Mouse (Mus musculus): Measurements from ENCODE around the gene Syce2. TPM values are rescaled to one million over a fixed set of nuclear protein-coding genes. Genes with fewer than 3 reads are reported as not detected.
A peak's percentile ranks its signal among the peaks of the same experiment; 100 is the strongest.
"Not testable (repeated sequence)": the region's sequence is repeated elsewhere in the genome, so short reads cannot be mapped to it uniquely, and the experiment has no call there.

Gene Syce2
- total RNA-seq, 2 experiments from 2014 or later, result 6.7 to 8.4 TPM

- no peak for DNase-seq (ENCODE audit: low spot score in 2 of 2)
Observed at GRCm38 (mm10) chr8:84895963-84896362, 24.1 kb downstream of the Syce2 start.

DNA sequence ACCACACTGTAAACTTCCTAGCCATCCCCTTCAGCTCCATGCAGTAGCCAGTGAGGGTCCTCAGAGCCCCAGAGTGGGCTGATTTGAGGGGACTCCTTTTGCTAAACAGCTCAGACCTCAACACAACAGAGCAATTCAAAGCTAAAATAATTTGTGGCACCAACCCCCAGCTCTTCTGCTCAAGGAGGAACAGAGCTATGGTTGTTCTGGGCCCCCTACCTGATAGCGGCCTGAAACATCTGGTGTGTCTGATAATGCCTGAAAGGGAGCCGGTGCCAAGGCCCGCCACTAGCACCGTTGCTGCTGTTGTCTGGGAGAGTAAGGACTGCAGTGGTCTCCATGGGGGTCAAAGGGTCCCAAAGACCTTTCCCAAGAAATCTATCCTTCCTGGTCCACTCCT, 29.2 kb downstream of the Syce2 start:
- no peak for DNase-seq (ENCODE audit: low spot score in 2 of 2)

DNA sequence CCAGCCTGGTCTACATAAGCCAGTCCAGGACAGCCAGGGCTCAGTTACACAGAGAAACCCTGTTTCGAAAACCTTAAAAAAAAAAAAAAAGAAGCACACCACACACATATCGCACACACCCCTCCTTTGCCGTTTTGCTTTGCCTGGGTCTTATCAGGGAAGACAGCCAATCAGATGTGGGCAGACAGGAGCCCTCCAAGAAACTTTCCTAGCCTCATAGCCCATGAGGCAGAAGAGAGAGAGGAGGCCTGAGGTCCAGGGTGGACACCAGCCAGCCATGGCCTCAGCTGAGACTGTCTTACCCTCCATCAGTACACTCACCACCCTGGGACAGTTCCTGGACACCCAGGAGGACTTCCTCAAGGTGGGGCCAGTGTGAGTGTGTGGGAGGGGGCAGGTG, 29.8 kb downstream of the Syce2 start, which contains the start of gene Klf1:
Gene Klf1 (plus strand): TSS at position 177 of the 400 bp plus-strand sequence.
- no peak for DNase-seq (ENCODE audit: low spot score in 2 of 2)

GRCm38 (mm10) chr8:84902367-84902919, 30.5 kb downstream of the Syce2 start:
- DNase-seq (ENCODE audit: low spot score in 2 of 2), result no peak

- peak; percentile 91 to 95 for DNase-seq (ENCODE audit: low spot score in 2 of 2)
Observed at GRCm38 (mm10) chr8:84902920-84903661, 31.2 kb downstream of the Syce2 start.

DNA sequence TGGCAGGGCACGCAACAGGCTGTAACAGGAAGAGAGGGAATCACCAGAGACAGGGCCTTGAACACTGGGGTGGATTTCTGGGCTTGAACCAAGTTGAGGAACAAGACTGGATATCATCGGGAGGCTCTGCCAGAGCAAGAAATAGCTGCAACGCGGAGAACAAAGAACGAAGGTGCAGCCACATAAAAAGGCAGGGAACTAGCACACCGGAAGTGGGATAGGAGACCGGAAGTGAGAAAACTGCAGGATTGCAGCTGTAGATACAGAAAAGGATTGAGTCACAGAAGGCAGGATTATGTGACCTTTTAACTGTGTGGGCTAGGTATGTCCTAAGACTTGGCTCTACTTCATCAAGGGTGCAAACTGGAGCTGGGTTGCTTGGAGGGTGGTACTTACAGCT, 32.4 kb downstream of the Syce2 start:
- no peak for DNase-seq (ENCODE audit: low spot score in 2 of 2)

DNA sequence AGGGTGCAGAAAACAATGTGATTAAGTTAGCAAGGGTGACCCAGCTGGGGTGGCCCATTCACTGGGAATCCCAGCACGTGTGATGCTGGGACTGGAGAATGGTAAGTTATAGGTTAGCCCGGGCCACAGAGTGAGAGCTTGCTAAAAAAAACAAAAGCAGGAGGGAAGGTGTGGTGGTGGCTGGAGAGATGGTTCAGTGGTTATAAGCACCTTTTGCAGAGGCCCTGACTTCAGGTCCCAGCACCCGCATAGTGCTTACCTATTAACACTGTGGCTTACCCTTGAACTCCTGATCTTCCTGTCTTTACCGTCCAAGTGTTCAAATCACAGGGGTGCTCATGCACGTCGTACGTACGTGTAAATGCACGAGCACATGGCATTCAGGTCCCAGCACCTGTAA, 35.1 kb downstream of the Syce2 start:
- DNase-seq (ENCODE audit: low spot score in 2 of 2), result no peak

GRCm38 (mm10) chr8:84907493-84907892, 35.6 kb downstream of the Syce2 start:
- no peak for DNase-seq (ENCODE audit: low spot score in 2 of 2)

GRCm38 (mm10) chr8:84907979-84908378, 36.1 kb downstream of the Syce2 start:
- not testable (repeated sequence) for DNase-seq (ENCODE audit: low spot score in 2 of 2)

DNA sequence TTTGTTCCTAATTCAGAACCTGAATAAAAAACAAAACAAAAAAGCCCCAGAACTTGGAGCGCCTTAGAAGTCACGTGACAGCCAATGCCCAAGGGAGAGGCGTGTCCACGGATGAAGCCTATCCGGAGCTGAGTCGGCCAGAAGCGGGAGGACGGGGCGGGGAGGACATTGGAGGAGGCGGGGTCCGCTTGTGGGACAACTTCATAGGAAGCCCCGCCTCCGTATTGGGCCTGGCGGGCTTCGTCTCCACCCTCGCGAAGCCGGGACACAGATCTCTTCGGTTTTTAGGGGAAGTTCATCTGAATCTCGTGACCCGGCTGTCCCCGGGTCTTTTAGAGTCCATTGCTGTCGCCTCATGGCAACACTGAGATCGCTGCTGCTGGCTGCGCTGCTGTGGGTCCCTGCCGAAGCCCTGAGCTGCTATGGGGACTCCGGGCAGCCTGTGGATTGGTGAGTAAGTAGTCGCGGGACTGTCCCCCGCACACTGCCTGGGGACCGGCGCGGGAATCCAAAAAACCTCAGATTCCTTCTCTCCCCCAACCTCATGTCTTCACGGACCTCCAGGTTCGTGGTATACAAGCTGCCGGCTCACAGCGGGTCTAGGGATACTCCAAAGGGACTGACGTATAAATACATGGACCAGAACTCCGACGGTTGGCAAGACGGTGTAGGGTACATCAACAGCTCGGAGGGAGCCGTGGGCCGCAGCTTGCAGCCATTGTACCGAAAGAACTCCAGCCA, 36.7 kb downstream of the Syce2 start, which contains the start of gene Dnase2a:
Gene Dnase2a (plus strand): TSS at position 140 of the 741 bp plus-strand sequence.
- peak; percentile 70 to 73 for DNase-seq (ENCODE audit: low spot score in 2 of 2)

DNA sequence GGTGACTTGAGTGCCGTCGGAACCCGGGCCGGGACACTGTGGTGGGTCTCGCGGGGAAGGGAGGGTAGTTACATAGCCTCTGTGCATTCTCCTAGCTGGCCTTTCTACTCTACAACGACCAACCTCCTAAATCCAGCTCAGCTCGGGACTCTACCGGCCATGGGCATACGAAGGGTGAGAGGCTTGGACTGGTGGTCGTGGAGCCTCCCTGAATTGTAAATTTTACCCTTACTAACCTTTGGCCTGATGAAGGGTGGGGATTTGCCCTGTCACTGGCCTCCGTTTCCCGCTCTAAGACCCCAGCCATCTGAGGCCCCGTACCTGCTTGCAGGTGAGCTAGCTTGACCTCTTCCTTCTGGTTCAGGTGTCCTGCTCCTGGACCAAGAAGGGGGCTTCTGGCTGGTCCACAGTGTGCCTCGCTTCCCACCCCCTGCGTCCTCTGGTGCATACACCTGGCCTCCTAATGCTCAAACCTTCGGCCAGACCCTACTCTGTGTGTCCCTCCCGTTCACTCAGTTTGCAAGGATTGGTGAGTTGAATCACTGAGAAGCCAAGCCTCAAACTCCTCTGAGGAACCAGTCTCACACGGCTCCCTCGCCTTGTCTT, 37.4 kb downstream of the Syce2 start:
- no peak for DNase-seq (ENCODE audit: low spot score in 2 of 2)

GRCm38 (mm10) chr8:84909949-84910348, 38.0 kb downstream of the Syce2 start:
- no peak for DNase-seq (ENCODE audit: low spot score in 2 of 2)

DNA sequence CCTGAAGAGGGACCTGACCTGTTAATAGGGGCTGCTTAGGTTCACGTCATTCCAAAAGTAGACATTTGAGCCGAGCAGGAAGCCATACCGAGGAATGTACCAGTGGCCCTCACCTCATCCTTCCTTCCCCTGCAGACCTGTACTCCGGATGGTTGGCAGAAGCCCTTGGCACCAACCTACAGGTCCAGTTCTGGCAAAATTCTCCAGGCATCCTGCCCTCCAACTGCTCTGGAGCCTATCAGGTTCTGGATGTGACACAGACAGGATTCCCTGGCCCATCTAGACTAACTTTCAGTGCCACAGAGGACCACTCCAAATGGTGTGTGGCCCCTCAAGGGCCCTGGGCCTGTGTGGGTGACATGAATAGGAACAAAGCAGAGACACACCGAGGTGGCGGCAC, 38.6 kb downstream of the Syce2 start:
- no peak for DNase-seq (ENCODE audit: low spot score in 2 of 2)

DNA sequence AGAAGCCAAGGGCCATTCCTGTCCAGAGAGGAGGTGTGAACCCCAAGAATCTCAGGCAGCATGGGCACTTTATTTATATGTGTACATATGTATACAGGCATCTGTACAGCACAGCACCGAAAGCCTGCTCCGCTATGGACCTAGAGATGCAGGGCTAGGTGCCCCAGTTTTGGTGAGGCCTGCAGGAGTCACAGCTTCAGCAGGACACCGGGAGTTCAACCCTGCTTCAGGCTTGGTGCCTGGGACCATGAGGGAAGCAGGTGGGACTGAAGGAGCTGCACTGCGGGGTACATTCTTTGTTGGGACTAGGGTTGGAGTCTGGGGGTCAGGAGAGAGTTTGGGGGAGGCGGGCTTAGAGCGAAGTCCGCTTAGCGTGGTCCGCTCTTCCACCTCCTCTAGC, 39.9 kb downstream of the Syce2 start:
- DNase-seq (ENCODE audit: low spot score in 2 of 2), result no peak

GRCm38 (mm10) chr8:84912391-84912790, 40.5 kb downstream of the Syce2 start:
- no peak for DNase-seq (ENCODE audit: low spot score in 2 of 2)

DNA sequence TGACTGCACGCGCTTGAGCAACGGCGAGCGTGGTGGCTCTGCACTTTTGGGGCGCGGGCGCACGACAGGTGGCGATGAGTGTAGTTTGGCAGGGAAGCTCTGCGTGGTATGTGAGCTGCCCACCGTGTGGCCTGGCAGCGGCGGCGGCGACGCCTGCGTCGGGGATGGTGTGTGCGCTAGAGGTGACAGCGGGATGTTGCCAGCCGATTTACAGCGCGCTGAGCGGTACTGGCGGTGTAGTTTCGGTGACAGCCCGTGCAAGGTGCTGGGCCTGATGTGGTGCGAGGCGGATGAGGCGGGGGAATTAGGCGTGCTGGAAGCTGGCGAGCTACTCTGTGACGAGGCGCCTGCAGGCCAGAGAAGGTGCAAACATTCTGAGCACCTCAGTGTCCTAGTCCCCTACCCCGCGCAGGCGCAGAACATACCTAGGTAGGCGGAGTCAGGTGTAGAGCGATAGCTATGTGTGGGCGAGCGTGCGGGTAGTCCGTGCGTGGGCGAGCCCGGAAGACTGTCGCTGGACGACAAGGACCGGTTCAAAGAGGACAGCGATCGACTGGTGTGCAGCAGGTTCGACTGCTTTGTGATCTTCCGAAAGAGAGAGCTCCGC, 41.1 kb downstream of the Syce2 start:
- peak; percentile 55 to 70 for DNase-seq (ENCODE audit: low spot score in 2 of 2)

GRCm38 (mm10) chr8:84913502-84913900, 41.6 kb downstream of the Syce2 start:
- no peak for DNase-seq (ENCODE audit: low spot score in 2 of 2)

GRCm38 (mm10) chr8:84913960-84914359, 42.0 kb downstream of the Syce2 start:
- no peak for DNase-seq (ENCODE audit: low spot score in 2 of 2)

DNA sequence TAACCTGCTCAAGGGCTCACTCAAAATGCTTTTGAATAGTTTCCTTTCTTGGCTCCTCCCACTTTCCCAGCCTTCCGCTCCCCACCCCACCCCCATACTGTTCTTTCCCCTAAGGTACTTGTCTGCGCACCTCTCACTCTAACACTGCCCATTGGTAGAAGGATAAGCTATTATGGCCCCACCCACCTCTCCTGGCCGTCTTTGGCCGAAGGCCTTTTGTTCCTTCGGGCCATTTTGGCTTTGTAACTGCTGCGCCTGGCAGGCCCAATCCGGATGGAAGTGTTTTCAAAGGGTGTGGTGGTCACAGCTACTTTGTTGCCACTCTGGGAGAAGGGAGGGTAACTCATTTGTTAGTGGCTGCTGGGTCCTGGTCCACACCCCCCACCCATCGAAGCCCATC, 43.4 kb downstream of the Syce2 start:
- no peak for DNase-seq (ENCODE audit: low spot score in 2 of 2)

DNA sequence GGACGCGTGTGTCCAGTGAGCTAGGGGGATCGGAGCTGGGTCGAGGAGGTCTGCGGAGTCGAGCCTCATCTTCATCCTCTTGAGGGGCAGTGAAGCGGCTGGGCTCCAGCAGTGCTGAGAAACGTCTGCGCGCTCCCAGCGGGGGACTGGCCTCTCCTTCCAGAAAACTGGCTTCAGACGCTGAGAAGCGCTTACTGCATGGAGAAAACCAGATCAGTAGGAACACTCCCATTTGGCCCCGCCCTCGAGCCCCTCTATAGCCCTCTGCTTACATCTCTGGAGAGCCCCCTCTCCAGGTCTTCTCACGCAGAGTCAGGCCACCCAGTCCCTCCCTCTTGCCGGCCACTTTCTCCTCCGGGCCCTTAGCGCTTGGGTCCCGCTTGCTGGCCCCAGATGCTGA, 45.9 kb downstream of the Syce2 start:
- DNase-seq (ENCODE audit: low spot score in 2 of 2), result no peak

DNA sequence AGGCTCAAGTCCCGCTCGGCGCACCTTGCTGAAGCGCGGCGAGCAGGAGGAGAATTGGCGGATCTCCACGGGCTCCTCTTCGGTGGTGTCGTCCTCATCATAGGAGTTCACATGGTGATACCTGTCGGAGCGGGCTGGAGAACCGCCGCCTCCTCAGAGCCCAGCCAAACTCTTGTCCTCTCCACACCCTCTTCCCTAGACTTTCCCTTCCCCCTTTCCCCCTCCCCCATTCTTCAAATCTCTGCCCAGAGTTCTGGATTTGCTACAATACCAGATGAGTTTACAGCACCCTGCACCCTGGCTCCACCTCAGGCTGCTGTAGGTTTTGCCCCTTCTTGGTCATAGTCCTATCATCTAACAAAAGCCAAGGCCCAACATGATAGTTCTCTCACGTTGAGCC, 46.7 kb downstream of the Syce2 start:
- no peak for DNase-seq (ENCODE audit: low spot score in 2 of 2)
